Mouse (Mus musculus) adrenal gland, adult 2 months (tissue): ENCODE data around the gene Rassf2. TPM values are rescaled to one million over a fixed set of nuclear protein-coding genes. Genes with fewer than 3 reads are reported as not detected.

Experiments used
- DNase-seq: peaks from one replicate; pipeline ENCODE4 v3.0.0; 2021
- polyA plus RNA-seq: library from polyadenylated mRNA; depleted of rRNA; stranded (reverse); fragments of >200 nt; gene quantifications from 2 replicates; pipeline ENCODE4 v1.2.3, GENCODE M21; 2012; rRNA removed
- total RNA-seq, 2 experiments: library from RNA; stranded (reverse); gene quantifications; 2 replicates each; pipeline ENCODE4 v1.2.3; 2021

The Rassf2 gene
- total and polyA plus RNA-seq, 3 experiments, result 10.4 to 12.3 (median 11.7) TPM

- peak; percentile 69 for DNase-seq
Observed at GRCm38 (mm10) chr2:131954835-131955234, 75.2 kb downstream of the Rassf2 start.

- DNase-seq, result no peak
Observed at GRCm38 (mm10) chr2:131953711-131954110, 76.3 kb downstream of the Rassf2 start.

- DNase-seq, result peak; percentile 57
Observed at GRCm38 (mm10) chr2:131952961-131953538, 77.0 kb downstream of the Rassf2 start.

- no peak for DNase-seq
Observed at GRCm38 (mm10) chr2:131952456-131952855, 77.6 kb downstream of the Rassf2 start.

GRCm38 (mm10) chr2:131950598-131951095 is 79.4 kb downstream of the Rassf2 start, which contains the start of gene Prnd:
Gene Prnd, plus strand, starts transcription at chr2:131950861.
- no peak for DNase-seq

GRCm38 (mm10) chr2:131949767-131950597 is 80.1 kb downstream of the Rassf2 start:
- peak; percentile 50 for DNase-seq

GRCm38 (mm10) chr2:131948916-131949639 is 81.0 kb downstream of the Rassf2 start:
- no peak for DNase-seq

GRCm38 (mm10) chr2:131948156-131948555 is 81.9 kb downstream of the Rassf2 start:
- DNase-seq, result no peak

- DNase-seq, result no peak
Observed at GRCm38 (mm10) chr2:131946351-131946750, 83.7 kb downstream of the Rassf2 start.

GRCm38 (mm10) chr2:131945765-131946164 is 84.3 kb downstream of the Rassf2 start:
- no peak for DNase-seq

- no peak for DNase-seq
Observed at GRCm38 (mm10) chr2:131945225-131945624, 84.8 kb downstream of the Rassf2 start.

- DNase-seq, result no peak
Observed at GRCm38 (mm10) chr2:131944370-131944769, 85.7 kb downstream of the Rassf2 start.

- DNase-seq, result no peak
Observed at GRCm38 (mm10) chr2:131941501-131941900, 88.6 kb downstream of the Rassf2 start.

- no peak for DNase-seq
Observed at GRCm38 (mm10) chr2:131940506-131940905, 89.6 kb downstream of the Rassf2 start.

Other genes starting within 250 kb of the Rassf2 start
- gene Erv3, start 170.5 kb downstream of the Rassf2 start, total RNA-seq, result not detected
- gene Erv3, start 170.5 kb downstream of the Rassf2 start, polyA plus RNA-seq, result not detected in 2 replicates
- gene Prnp, start 120.3 kb downstream of the Rassf2 start, total RNA-seq, result 100 to 1,000 TPM in 1 of 2 experiments, 10 to 100 TPM in 1; 85.9 to 172 TPM
- gene Prnp, start 120.3 kb downstream of the Rassf2 start, polyA plus RNA-seq, result 46.8 and 49.2 TPM in 2 replicates
- not detected for gene Prn, start 120.3 kb downstream of the Rassf2 start, total RNA-seq
- gene Prn, start 120.3 kb downstream of the Rassf2 start, polyA plus RNA-seq, result not detected in 2 replicates
- not detected for gene Prnd, start 79.4 kb downstream of the Rassf2 start, total RNA-seq
- gene Prnd, start 79.4 kb downstream of the Rassf2 start, polyA plus RNA-seq, result 0.70 and 0.90 TPM in 2 replicates
- 100 to 1,000 TPM in 1 of 2 experiments, 10 to 100 TPM in 1; 80.6 to 206 TPM for gene Slc23a2, start 114.8 kb upstream of the Rassf2 start, total RNA-seq
- 45.5 and 59.7 TPM in 2 replicates for gene Slc23a2, start 114.8 kb upstream of the Rassf2 start, polyA plus RNA-seq
- gene Tmem230, start 217.5 kb upstream of the Rassf2 start, total RNA-seq, result 10 to 100 TPM; 38.9 to 46.1 TPM
- gene Tmem230, start 217.5 kb upstream of the Rassf2 start, polyA plus RNA-seq, result 153 and 204 TPM in 2 replicates
- 10 to 100 TPM; 64.7 to 83.4 TPM for gene Pcna, start 223.1 kb upstream of the Rassf2 start, total RNA-seq
- gene Pcna, start 223.1 kb upstream of the Rassf2 start, polyA plus RNA-seq, result 45.6 and 62.0 TPM in 2 replicates
- 10 to 100 TPM; 77.4 to 80.9 TPM for gene Cds2, start 232.9 kb upstream of the Rassf2 start, total RNA-seq
- gene Cds2, start 232.9 kb upstream of the Rassf2 start, polyA plus RNA-seq, result 44.0 and 48.9 TPM in 2 replicates